Mouse (Mus musculus) frontal cortex, postnatal 10 days (tissue): Measurements from ENCODE around the gene Ap1m2.
"Not testable (repeated sequence)": the region's sequence is repeated elsewhere in the genome, so short reads cannot be mapped to it uniquely, and the experiment has no call there.

ENCODE experiments used
- DNase-seq, 2 experiments: peaks; one replicate each; pipeline ENCODE4 v3.0.0; 2022; ENCODE audit warnings: low spot score in 2 of 2, mixed read lengths in 1 of 2

Gene Ap1m2

GRCm38 (mm10) chr9:21260491-21261040 is 51.6 kb downstream of the Ap1m2 start:
- DNase-seq: no peak

- not testable (repeated sequence) for DNase-seq
Observed at GRCm38 (mm10) chr9:21256349-21256748, 55.8 kb downstream of the Ap1m2 start.

GRCm38 (mm10) chr9:21254690-21255089 is 57.4 kb downstream of the Ap1m2 start:
- DNase-seq: no peak

GRCm38 (mm10) chr9:21251116-21251735 is 60.9 kb downstream of the Ap1m2 start:
- DNase-seq: no peak

- no peak for DNase-seq
Observed at GRCm38 (mm10) chr9:21250509-21250908, 61.6 kb downstream of the Ap1m2 start.

GRCm38 (mm10) chr9:21249629-21250508 is 62.3 kb downstream of the Ap1m2 start:
- no peak for DNase-seq

DNA sequence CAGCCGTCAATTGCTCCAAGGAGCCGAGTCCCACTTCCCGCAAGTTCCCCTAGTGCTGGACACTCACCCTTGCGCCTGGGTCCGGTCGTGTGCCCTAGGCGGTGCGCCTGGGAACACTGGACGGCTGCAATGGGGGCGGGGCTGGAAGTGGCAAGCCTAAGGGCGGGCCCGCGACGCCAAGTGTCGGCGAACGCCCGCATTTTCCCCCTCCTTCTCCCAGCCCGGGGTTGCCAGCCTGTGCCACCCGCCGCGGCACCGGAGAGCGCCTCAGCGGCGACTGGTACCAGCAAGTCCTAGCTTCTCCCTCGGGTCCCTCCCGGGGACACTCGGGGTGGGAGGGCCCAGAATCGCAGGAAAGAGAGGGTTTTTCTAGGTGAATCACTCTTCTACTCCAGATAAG is 63.8 kb downstream of the Ap1m2 start, which contains the start of gene S1pr5:
S1pr5 (minus strand) TSS at position 118 of the 400 bp plus-strand sequence.
- DNase-seq: no peak

GRCm38 (mm10) chr9:21246342-21246741 is 65.8 kb downstream of the Ap1m2 start:
- no peak for DNase-seq

DNA sequence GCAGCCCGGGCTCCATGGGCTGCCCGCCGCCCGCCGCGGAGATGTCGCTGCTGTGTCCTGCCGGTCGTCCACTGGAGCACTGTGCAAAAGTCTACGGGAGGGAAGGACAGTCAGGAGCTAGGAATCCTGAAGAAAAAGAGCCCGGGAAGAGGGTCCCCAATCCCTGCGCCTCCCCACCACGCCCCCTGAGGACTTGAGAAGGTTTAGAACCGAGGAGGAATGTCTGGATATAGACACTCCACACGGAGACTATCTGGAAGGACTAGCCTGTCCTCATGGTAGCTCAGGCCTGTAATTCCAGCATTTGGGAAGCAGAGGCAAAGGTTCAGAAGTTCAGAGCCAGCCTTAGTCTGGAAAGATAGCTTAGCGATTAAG is 67.0 kb downstream of the Ap1m2 start:
- no peak for DNase-seq

GRCm38 (mm10) chr9:21244428-21245112 is 67.6 kb downstream of the Ap1m2 start:
- no peak for DNase-seq
